Mouse (Mus musculus) urinary bladder, adult 2 months (tissue): ENCODE results near the gene Gm16253. TPM values are rescaled to one million over a fixed set of nuclear protein-coding genes. Genes with fewer than 3 reads are reported as not detected.
A peak's percentile ranks its signal among the peaks of the same experiment; 100 is the strongest.

ENCODE experiments used
- DNase-seq: peaks from one replicate; pipeline ENCODE4 v3.0.0; 2022; ENCODE audit warnings: low spot score
- polyA plus RNA-seq: library from polyadenylated mRNA; depleted of rRNA; stranded (reverse); fragments of >200 nt; gene quantifications from 2 replicates; pipeline ENCODE4 v1.2.3, GENCODE M21; 2012; rRNA removed

The Gm16253 gene
- polyA plus RNA-seq, result not detected in 2 replicates

GRCm38 (mm10) chr3:96576690-96577541, at the start of gene Gm16253:
Gene Gm16253 (plus strand): TSS chr3:96576984.
- peak; percentile 73 for DNase-seq

DNA sequence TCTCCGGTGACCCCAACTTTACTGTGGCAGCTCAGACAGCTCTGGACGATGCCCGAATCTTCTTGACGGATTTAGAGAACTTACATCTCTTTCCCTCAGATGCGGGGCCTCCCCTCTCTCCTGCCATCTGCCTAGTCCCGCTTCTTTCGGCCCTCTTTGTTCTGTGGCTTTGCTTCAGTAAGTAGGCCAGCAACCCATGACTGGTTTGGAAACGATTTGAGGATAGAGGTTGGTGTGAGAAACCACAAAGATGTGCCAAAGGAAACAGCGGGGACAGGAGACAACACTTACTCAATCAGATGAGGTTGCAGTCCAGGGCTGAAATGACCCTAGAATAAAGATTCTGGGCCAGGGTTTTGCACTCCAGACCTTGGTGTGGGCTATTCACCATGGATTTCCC, 48.3 kb upstream of the Gm16253 start:
- no peak for DNase-seq

GRCm38 (mm10) chr3:96532050-96532449, 44.7 kb upstream of the Gm16253 start:
- DNase-seq, result no peak

- DNase-seq, result no peak
Observed at GRCm38 (mm10) chr3:96534300-96534699, 42.5 kb upstream of the Gm16253 start.

GRCm38 (mm10) chr3:96539316-96539715, 37.5 kb upstream of the Gm16253 start:
- DNase-seq, result no peak

DNA sequence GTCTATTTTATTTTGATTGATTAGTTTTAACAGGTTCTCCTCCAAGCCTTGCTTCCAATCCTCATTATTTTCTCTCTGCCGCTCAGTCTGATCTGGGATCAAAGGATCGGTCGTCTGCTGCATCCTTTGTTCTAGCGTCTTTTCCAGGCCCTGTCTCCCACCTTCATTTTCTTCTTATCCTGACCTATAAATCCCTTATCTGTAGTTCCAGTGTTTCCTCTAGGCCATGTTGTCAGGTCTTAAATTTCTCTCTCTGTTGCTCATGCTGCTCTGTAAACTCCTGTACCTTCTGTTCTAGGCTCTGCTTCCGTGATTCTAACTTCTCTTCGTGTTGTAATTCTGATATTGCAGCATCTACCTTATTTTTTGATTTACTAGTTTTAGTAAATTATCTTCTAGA, 36.0 kb upstream of the Gm16253 start:
- no peak for DNase-seq

- no peak for DNase-seq
Observed at GRCm38 (mm10) chr3:96541328-96542078, 35.3 kb upstream of the Gm16253 start.

- no peak for DNase-seq
Observed at GRCm38 (mm10) chr3:96542554-96542953, 34.2 kb upstream of the Gm16253 start.

GRCm38 (mm10) chr3:96543345-96543744, 33.4 kb upstream of the Gm16253 start:
- DNase-seq, result no peak

GRCm38 (mm10) chr3:96545565-96545964, 31.2 kb upstream of the Gm16253 start:
- DNase-seq, result no peak

DNA sequence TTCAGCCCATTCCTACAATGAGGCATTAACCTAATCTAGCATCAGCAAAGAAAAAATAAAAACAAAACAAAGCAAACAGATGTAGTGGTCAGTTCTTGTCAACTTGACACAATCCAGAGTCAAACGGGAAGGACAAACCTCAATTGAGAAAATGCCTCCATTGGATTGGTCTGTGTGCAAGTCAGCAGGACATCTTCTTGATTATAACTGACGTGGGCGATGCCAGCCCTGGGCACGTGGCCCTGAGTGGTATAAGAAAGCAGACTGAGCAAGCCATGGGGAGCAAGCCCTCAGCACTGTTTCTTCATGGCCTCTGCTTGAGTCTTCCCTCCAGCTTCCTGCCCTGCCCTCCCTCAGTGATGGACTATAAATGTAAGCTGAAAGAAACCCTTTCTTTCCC, 29.9 kb upstream of the Gm16253 start:
- no peak for DNase-seq

GRCm38 (mm10) chr3:96547389-96547960, 29.3 kb upstream of the Gm16253 start:
- DNase-seq, result peak; percentile 61

- no peak for DNase-seq
Observed at GRCm38 (mm10) chr3:96548824-96549223, 28.0 kb upstream of the Gm16253 start.

DNA sequence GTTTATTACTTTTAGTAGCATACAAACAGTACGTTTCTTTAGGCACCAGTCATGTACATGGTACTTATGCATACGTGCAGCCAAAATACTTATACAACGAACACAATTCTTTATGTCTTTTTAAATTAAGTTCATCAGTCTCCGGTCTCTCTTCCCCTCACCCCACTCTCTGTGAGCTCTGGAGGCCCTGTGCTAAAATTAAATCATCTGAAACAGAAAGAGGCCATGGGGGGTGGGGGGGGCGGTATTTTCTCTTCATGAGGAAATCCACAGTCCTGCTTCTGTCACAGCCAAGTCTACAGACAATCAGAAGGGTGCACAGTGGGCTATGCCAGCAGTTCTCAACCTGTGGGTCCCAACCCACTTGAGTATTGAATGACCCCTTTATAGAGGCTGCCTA, 27.4 kb upstream of the Gm16253 start:
- no peak for DNase-seq

- no peak for DNase-seq
Observed at GRCm38 (mm10) chr3:96551203-96551602, 25.6 kb upstream of the Gm16253 start.

- no peak for DNase-seq
Observed at GRCm38 (mm10) chr3:96551890-96552289, 24.9 kb upstream of the Gm16253 start.

GRCm38 (mm10) chr3:96553601-96554000, 23.2 kb upstream of the Gm16253 start:
- DNase-seq, result no peak

- no peak for DNase-seq
Observed at GRCm38 (mm10) chr3:96554251-96554650, 22.5 kb upstream of the Gm16253 start.

- DNase-seq, result peak; percentile 45
Observed at GRCm38 (mm10) chr3:96555041-96555596, 21.7 kb upstream of the Gm16253 start.

DNA sequence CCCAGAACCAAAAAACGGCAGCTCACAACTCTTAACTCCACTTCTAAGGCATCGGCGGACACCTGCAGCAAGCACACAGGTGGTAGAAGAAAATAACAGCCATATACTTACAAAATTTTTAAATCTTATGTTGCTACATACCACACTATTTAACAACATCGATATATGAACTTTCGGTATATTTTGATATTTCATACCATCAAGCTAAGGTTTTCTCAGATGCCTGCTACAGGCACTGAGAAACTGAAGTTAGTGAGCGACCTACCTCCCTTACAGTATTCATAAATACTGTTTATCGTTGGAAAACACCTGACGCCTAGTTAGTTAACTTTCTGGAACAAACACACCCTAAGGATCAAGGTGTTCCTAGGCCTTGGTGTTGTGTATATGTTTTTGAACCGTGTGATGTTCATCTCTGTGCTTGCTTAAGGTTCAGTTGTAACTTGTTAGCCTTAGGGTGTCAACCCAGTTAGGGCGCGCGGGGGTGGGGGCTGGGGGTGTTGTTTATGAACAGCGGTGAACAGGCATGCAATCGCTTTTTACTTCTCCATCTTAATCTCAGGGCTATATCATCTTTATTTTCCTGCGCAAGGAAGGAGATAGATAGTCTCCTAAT, 20.7 kb upstream of the Gm16253 start:
- no peak for DNase-seq

GRCm38 (mm10) chr3:96556651-96557635, 19.8 kb upstream of the Gm16253 start:
- DNase-seq, result no peak
